Mouse (Mus musculus) common myeloid progenitor, adult 5-6 weeks (primary cell): ENCODE data around the gene Acat2. TPM values are rescaled to one million over a fixed set of nuclear protein-coding genes. Genes with fewer than 3 reads are reported as not detected.
"Not testable (repeated sequence)": the region's sequence is repeated elsewhere in the genome, so short reads cannot be mapped to it uniquely, and the experiment has no call there.

ENCODE experiments used
- ATAC-seq: replicated peaks from 2 replicates; pipeline ENCODE4 v1.8.0; 2016; ENCODE audit warnings: low read depth, mild to moderate bottlenecking, moderate TSS enrichment, inconsistent platforms; ENCODE audit not compliant: poor library complexity, severe bottlenecking
- total RNA-seq: library from RNA; stranded (forward); fragments of 200-1000, 187-1606 nt; gene quantifications from 2 replicates; pipeline ENCODE4 v1.2.3, GENCODE M21; 2017

Acat2 gene
- total RNA-seq, 1 experiment from 2014 or later: 14.9 TPM

- no peak for ATAC-seq
Observed at GRCm38 (mm10) chr17:12967173-12967572, 6.6 kb upstream of the Acat2 start.

- no peak for ATAC-seq
Observed at GRCm38 (mm10) chr17:12963476-12963875, 2.9 kb upstream of the Acat2 start.

GRCm38 (mm10) chr17:12959377-12959776 lies 1.2 kb downstream of the Acat2 start:
- ATAC-seq: 0 out of 2 replicates have a peak, but pooled peaks have one; percentile 9

GRCm38 (mm10) chr17:12956664-12957063 lies 3.9 kb downstream of the Acat2 start:
- no peak for ATAC-seq

GRCm38 (mm10) chr17:12949669-12950068 lies 10.9 kb downstream of the Acat2 start:
- no peak for ATAC-seq

- ATAC-seq: no peak
Observed at GRCm38 (mm10) chr17:12942459-12943162, 17.9 kb downstream of the Acat2 start.

- ATAC-seq: no peak
Observed at GRCm38 (mm10) chr17:12941543-12942260, 18.8 kb downstream of the Acat2 start.

- peak; percentile 66 for ATAC-seq
Observed at GRCm38 (mm10) chr17:12940151-12940805, 20.3 kb downstream of the Acat2 start, which contains the start of gene Acat3. TSS of gene Acat3 (minus strand) at chr17:12940600.

- ATAC-seq: peak; percentile 28; the same call in 1 of the 2 replicates
Observed at GRCm38 (mm10) chr17:12939377-12940148, 21.0 kb downstream of the Acat2 start.

- ATAC-seq: no peak
Observed at GRCm38 (mm10) chr17:12938077-12938476, 22.5 kb downstream of the Acat2 start.

- no peak for ATAC-seq
Observed at GRCm38 (mm10) chr17:12937412-12937970, 23.1 kb downstream of the Acat2 start.

- no peak for ATAC-seq
Observed at GRCm38 (mm10) chr17:12935719-12936118, 24.8 kb downstream of the Acat2 start.

GRCm38 (mm10) chr17:12931576-12931975 lies 29.0 kb downstream of the Acat2 start:
- not testable (repeated sequence) for ATAC-seq

- ATAC-seq: no peak
Observed at GRCm38 (mm10) chr17:12925703-12926180, 34.8 kb downstream of the Acat2 start.

- no peak for ATAC-seq
Observed at GRCm38 (mm10) chr17:12925001-12925400, 35.5 kb downstream of the Acat2 start.

- ATAC-seq: peak; percentile 43
Observed at GRCm38 (mm10) chr17:12921073-12921472, 39.5 kb downstream of the Acat2 start.

GRCm38 (mm10) chr17:12916588-12917380 lies 43.8 kb downstream of the Acat2 start:
- ATAC-seq: peak; percentile 26

- ATAC-seq: peak; percentile 96
Observed at GRCm38 (mm10) chr17:12915881-12916583, 44.5 kb downstream of the Acat2 start, which contains the start of gene Mrpl18. TSS of gene Mrpl18 (minus strand) at chr17:12916345.
